Mouse (Mus musculus): ENCODE results near the gene A230072I06Rik.

Gene A230072I06Rik

GRCm38 (mm10) chr8:12323238-12323637, 44.6 kb downstream of the A230072I06Rik start:
- no peak for DNase-seq (ENCODE audit: low read depth, low spot score)

GRCm38 (mm10) chr8:12324561-12324960, 45.9 kb downstream of the A230072I06Rik start:
- DNase-seq (ENCODE audit: low read depth, low spot score), result no peak

- DNase-seq (ENCODE audit: low read depth, low spot score), result no peak
These were observed 46.5 kb downstream of the A230072I06Rik start for GRCm38 (mm10) chr8:12324991-12325601.

DNA sequence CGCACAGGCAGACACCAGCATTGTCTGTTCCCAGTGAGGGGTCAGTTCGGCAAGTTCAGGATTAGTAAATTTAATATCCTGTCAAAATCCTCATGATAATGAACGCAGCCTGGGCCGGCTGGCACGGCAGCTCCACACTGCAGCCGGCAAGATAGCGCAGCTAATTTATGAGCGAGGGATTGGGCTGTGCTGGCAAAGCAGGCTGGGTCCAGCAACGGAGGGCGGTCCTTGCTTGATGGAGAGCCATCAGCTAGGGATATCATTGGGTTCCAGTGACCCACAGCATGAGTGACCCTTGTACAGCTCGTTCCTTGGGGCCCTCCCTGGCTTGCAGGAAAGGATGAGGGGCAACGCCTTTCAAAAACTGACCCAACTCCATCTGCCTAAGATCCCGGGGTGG, 48.6 kb downstream of the A230072I06Rik start:
- DNase-seq (ENCODE audit: low read depth, low spot score), result no peak

DNA sequence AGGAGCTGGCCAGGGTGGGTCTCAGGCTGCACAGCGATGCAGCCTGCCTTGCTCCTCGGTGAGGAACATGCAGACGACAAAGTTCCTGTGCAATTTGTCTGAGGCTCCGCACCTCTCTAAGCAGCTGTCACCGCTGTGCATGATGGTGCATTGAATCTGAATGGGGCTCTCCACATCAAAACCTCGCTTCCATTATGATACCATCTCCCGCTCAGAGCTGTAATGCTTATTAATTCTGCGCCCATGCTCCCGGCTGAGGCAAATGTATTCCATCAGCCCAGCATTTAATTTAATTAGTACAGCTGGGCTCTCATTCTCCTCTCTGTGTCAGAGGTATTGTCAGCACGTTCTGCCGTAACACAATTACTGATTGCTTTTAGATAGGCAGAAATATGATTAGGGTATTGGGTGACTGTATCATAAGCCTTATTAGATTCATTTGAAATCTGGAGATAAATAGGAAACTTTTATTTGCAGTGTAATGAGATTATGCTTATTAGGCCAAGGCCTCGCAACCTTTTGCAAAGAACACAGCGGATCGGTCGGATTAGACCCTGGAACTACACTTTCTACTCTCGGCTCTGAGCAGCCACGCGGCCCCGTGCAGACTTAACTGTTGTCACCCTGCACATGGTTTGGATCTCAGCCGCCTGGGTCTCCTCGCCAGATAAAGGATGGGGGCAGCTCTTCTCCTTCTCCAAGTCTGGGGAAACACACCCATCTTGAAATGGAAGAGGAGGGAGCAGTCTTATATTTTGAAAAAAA, 49.3 kb downstream of the A230072I06Rik start:
- no peak for DNase-seq (ENCODE audit: low read depth, low spot score)

DNA sequence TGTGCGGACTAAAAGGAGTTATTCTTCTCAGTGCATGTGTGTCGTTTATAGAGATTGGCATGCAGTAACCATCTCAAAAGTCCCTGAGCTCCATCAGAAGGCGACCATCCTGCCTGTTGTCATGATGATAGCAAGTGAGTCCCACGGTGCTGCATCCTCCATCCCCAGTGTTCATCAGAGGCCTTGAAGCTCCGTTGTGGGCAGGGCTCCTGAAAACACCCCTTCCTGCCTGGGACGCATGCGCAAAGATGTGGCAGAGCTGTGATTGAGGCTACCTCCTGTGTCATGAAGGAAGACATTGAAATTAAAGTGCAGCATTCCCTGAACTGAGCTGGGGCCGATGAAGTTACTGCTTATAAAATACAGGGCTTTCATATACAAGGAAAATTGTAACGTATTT, 49.9 kb downstream of the A230072I06Rik start:
- no peak for DNase-seq (ENCODE audit: low read depth, low spot score)

DNA sequence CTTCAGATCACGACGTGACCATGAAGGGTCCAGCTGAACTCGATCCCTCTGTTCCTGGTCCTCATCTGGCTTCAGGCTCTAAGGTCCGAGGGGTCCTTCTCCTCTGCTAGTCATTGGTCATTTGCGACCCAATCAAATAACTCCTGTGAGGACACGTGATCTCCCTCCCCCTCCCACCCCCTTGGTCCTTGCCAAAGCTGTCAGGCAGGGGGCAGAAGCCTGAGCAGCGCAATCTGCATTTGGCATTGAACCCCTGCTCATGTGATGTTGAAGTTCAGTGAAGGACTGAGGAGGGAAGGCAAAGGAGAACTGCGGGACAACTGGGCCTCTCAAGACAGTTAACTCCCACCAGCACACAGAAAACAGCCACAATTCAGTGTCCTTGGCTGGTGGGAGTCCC, 51.4 kb downstream of the A230072I06Rik start:
- peak; percentile 32 for DNase-seq (ENCODE audit: low read depth, low spot score)
